Mouse (Mus musculus) kidney, postnatal 0 days (tissue): Measurements from ENCODE around the gene Gm11492. TPM values are rescaled to one million over a fixed set of nuclear protein-coding genes. Genes with fewer than 3 reads are reported as not detected.

ENCODE experiments used
- ATAC-seq: fragments of 200-750 bp; cut with Nextera tagmentation; replicated peaks from 2 replicates; pipeline ENCODE4 v1.8.0; 2017; ENCODE audit warnings: low read depth, moderate number of reproducible peaks, moderate TSS enrichment, moderate library complexity; ENCODE audit not compliant: low FRiP score
- DNase-seq: peaks from one replicate; pipeline ENCODE4 v3.0.0-alpha.2; 2016; ENCODE audit warnings: low spot score
- H3K27ac ChIP-seq: fragments of 300-500 bp; sonication (generic); 2 replicates; pipeline ENCODE4 v1.5.1; 2014; ENCODE audit warnings: mild to moderate bottlenecking
- H3K27me3 ChIP-seq: fragments of 300-500 bp; sonication (generic); 2 replicates; pipeline ENCODE4 v1.6.1; 2014; ENCODE audit warnings: low read length, mixed read lengths; ENCODE audit not compliant: insufficient read depth
- H3K36me3 ChIP-seq: fragments of 300-500 bp; sonication (generic); 2 replicates; pipeline ENCODE4 v1.6.1; 2014; ENCODE audit warnings: low read length, mixed read lengths; ENCODE audit not compliant: insufficient read depth
- H3K4me1 ChIP-seq: fragments of 300-500 bp; sonication (generic); replicated peaks from 2 replicates; pipeline ENCODE4 v1.6.1; 2014; ENCODE audit warnings: antibody characterized with exemption, low read length, mixed read lengths; ENCODE audit not compliant: insufficient read depth
- H3K4me2 ChIP-seq: fragments of 300-500 bp; sonication (generic); 2 replicates; pipeline ENCODE4 v1.6.1; 2014; ENCODE audit warnings: mild to moderate bottlenecking, low read length, moderate library complexity, mixed read lengths
- H3K4me3 ChIP-seq: fragments of 300-500 bp; sonication (generic); replicated peaks from 2 replicates; pipeline ENCODE4 v1.5.1; 2014; ENCODE audit warnings: low read depth, low read length
- H3K9ac ChIP-seq: fragments of 300-500 bp; sonication (generic); 2 replicates; pipeline ENCODE4 v1.6.1; 2014; ENCODE audit warnings: low read depth, low read length
- H3K9me3 ChIP-seq: fragments of 300-500 bp; sonication (generic); replicated peaks from 2 replicates; pipeline ENCODE4 v1.6.1; 2016; ENCODE audit warnings: low read length, inconsistent platforms, mixed read lengths
- CTCF ChIP-seq: IDR thresholded peaks from 2 replicates; pipeline ENCODE4 v1.5.1; 2016; ENCODE audit warnings: antibody characterized with exemption, low read depth, mild to moderate bottlenecking, moderate library complexity
- WGBS: fragments of 180-500 bp; shearing (Covaris S2); extraction: QIAGEN DNeasy Blood & Tissue Kit; methylation state at CpG from one replicate; pipeline ENCODE4 v1.1.7; 2014; 5-methylcytosine and 5-hydroxymethylcytosine counted together
- polyA plus RNA-seq: library from polyadenylated mRNA; unstranded; fragments of >200 nt; fragmentation: Nextera tagmentation; extraction: Ambion mirVana; gene quantifications from 2 replicates; pipeline ENCODE4 v1.2.1, GENCODE M21; 2015

Gm11492 gene
- polyA plus RNA-seq, 1 experiment from 2014 or later: not detected

- no peak for TF ChIP-seq CTCF
- Histone ChIP-seq H3K36me3 (peaks cover 58% of the 10 kb centered on the region), H3K9ac (no peak overlapping the region), H3K4me1 (no peaks in the 10 kb centered on the region), H3K27me3 (no peaks in the 10 kb centered on the region), H3K9me3 (no peaks in the 10 kb centered on the region), H3K4me3 (no peak overlapping the region), H3K4me2 (no peak overlapping the region), H3K27ac (no peak overlapping the region)
- DNase-seq (no peak), ATAC-seq (no peak; the same call in 1 of the 2 replicates)
- WGBS: 95% methylated on average over 32 of the region's 32 CpGs
Measured at GRCm38 (mm10) chr11:87617606-87618005, 51.2 kb downstream of the Gm11492 start.

Other genes starting within 250 kb of the Gm11492 start
- 2.1 and 2.3 TPM in 2 replicates for gene Ppm1e, start 207.6 kb upstream of the Gm11492 start, polyA plus RNA-seq
- 3.5 and 4.7 TPM in 2 replicates for gene Rad51c, start 161.7 kb upstream of the Gm11492 start, polyA plus RNA-seq
- 0.55 and 0.57 TPM in 2 replicates for gene Tex14, start 161.6 kb upstream of the Gm11492 start, polyA plus RNA-seq
- 146 TPM in 2 replicates for gene Sept4, start 2.2 kb downstream of the Gm11492 start, polyA plus RNA-seq
- gene Mtmr4, start 25.5 kb downstream of the Gm11492 start, polyA plus RNA-seq: 19.8 and 21.0 TPM in 2 replicates
- 0.11 and 0.16 TPM in 2 replicates for gene Hsf5, start 50.5 kb downstream of the Gm11492 start, polyA plus RNA-seq
- 5.5 and 6.2 TPM in 2 replicates for gene Rnf43, start 96.1 kb downstream of the Gm11492 start, polyA plus RNA-seq
- gene Supt4a, start 170.9 kb downstream of the Gm11492 start, polyA plus RNA-seq: 165 and 171 TPM in 2 replicates
- gene Tspoap1, start 193.9 kb downstream of the Gm11492 start, polyA plus RNA-seq: 1.9 and 2.5 TPM in 2 replicates
- 0.12 and 0.52 TPM in 2 replicates for gene Mpo, start 226.9 kb downstream of the Gm11492 start, polyA plus RNA-seq